Mouse (Mus musculus) midbrain, embryonic 14.5 days (tissue): ENCODE results near the gene Urm1. TPM values are rescaled to one million over a fixed set of nuclear protein-coding genes. Genes with fewer than 3 reads are reported as not detected.

Source experiments
- ATAC-seq: fragments of 200-750 bp; cut with Nextera tagmentation; 2 replicates; pipeline ENCODE4 v1.8.0; 2017; ENCODE audit warnings: moderate number of reproducible peaks, moderate library complexity; ENCODE audit not compliant: low FRiP score, low TSS enrichment
- DNase-seq: peaks from one replicate; pipeline ENCODE4 v3.0.0-alpha.2; 2015
- H3K27ac ChIP-seq: fragments of 300-500 bp; sonication (generic); replicated peaks from 2 replicates; pipeline ENCODE4 v1.5.1; 2014; ENCODE audit warnings: mild to moderate bottlenecking, low read depth, low read length, moderate library complexity
- H3K27me3 ChIP-seq: fragments of 300-500 bp; sonication (generic); 2 replicates; pipeline ENCODE4 v1.6.1; 2014; ENCODE audit warnings: low read length, control low read depth, mixed read lengths; ENCODE audit not compliant: control insufficient read depth, insufficient read depth
- H3K36me3 ChIP-seq: fragments of 300-500 bp; sonication (generic); 2 replicates; pipeline ENCODE4 v1.6.1; 2014; ENCODE audit warnings: low read length, control low read depth; ENCODE audit not compliant: control insufficient read depth, insufficient read depth
- H3K4me1 ChIP-seq: fragments of 300-500 bp; sonication (generic); 2 replicates; pipeline ENCODE4 v1.6.1; 2014; ENCODE audit warnings: mild to moderate bottlenecking, antibody characterized with exemption, low read length, control low read depth; ENCODE audit not compliant: control insufficient read depth, insufficient read depth
- H3K4me2 ChIP-seq: fragments of 300-500 bp; sonication (generic); 2 replicates; pipeline ENCODE4 v1.6.1; 2014; ENCODE audit warnings: mild to moderate bottlenecking, low read length, moderate library complexity
- H3K4me3 ChIP-seq: fragments of 300-500 bp; sonication (generic); replicated peaks from 2 replicates; pipeline ENCODE4 v1.5.1; 2014; ENCODE audit warnings: low read depth, low read length
- H3K9ac ChIP-seq: fragments of 300-500 bp; sonication (generic); replicated peaks from 2 replicates; pipeline ENCODE4 v1.6.1; 2014; ENCODE audit warnings: mild to moderate bottlenecking, low read length, moderate library complexity
- H3K9me3 ChIP-seq: fragments of 300-500 bp; sonication (generic); 2 replicates; pipeline ENCODE4 v1.6.1; 2016; ENCODE audit warnings: low read length, control low read depth, mixed read lengths; ENCODE audit not compliant: control insufficient read depth
- WGBS: fragments of 180-500 bp; shearing (Covaris S2); extraction: QIAGEN DNeasy Blood & Tissue Kit; methylation state at CpG from one replicate; pipeline ENCODE4 v1.1.7; 2014; 5-methylcytosine and 5-hydroxymethylcytosine counted together
- polyA plus RNA-seq: library from polyadenylated mRNA; unstranded; fragments of >200 nt; fragmentation: Nextera tagmentation; extraction: Ambion mirVana; gene quantifications from 2 replicates; pipeline ENCODE4 v1.2.1, GENCODE M21; 2014

The Urm1 gene
- polyA plus RNA-seq, 1 experiment from 2014 or later = 22.4 TPM

DNA sequence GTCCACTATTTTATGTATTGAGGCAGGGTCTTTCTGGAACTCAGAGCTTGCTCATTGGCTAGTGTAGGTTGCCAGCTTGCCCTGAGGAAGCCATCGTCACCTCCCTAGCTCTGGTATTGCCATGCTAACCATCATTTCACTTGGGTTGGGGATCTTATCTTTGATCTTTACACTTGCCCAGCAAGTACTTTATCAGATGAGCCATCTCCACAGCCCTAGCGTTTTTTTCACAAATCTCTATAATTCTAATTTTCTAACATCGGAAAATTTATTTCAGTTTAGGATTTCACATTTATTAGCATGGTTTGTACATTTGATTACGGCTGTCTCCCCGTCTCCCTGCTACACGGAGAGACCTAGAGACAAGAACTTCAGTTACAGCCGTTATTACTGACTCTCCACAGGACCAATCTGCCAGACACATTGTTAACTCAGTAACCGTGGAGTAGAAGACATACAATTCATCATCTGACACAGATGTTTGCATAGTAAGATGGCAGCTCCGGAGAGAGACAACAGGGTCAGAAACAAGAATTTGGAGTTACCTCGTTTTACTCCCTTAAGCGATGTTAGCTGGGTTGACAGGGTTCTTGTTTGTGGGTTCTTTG, 6.5 kb downstream of the Urm1 start:
- no peaks in the 10 kb centered on the region for H3K27me3 ChIP-seq
- H3K4me1 ChIP-seq = peaks cover 10% of the 10 kb centered on the region
- peak overlapping the region; percentile 94 for H3K27ac ChIP-seq
- WGBS = 10% methylated on average over 11 of the region's 11 CpGs
- peak overlapping the region; percentile 66 for H3K4me3 ChIP-seq
- H3K36me3 ChIP-seq = no peaks in the 10 kb centered on the region
- peak overlapping the region; percentile 75 for H3K9ac ChIP-seq
- H3K9me3 ChIP-seq = no peaks in the 10 kb centered on the region
- peak overlapping the region; percentile 79 for H3K4me2 ChIP-seq
- DNase-seq = no peak
- peak; percentile 19; the same call in 1 of the 2 replicates for ATAC-seq

DNA sequence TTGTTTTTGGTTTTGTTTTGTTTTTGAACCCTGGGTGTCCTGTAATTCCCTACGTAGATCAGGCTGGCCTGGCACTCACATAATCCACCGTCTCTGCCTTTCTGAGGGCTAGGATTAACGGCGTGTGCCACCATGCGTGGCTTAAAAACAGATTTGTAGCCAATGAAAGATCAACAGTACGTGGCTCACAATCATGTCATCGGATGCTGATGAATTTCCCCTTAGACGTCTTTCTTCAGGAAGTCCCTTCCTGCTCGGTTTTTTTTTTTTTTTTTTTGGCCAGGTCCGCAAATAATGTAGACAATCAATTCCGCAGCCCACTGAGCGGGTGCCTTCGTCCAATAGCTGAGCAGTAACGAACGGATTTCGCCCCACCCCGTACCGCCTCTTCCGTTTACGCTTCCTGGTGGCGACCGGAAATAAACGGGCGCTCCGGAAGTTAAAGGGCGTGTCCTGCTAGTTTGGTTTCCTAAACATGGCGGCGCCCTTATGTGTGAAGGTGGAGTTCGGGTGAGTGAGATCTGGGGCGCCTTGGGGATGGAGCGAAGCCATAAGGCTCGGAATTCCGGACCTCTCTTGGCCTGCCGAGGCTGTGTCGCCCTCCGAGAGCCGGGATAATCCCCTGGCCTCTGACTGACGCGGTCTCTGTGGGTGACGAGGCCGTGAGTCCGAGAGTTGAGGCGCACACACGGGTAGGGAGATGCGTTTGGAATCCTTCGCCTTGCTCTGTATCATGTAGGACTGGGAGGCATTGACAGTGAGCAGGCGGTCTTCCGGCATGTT, 7.2 kb downstream of the Urm1 start:
- Histone ChIP-seq H3K4me3 (peak overlapping the region; percentile 66), H3K27ac (peak overlapping the region; percentile 94), H3K9me3 (no peaks in the 10 kb centered on the region), H3K4me1 (peaks cover 10% of the 10 kb centered on the region), H3K36me3 (no peaks in the 10 kb centered on the region), H3K27me3 (no peaks in the 10 kb centered on the region), H3K9ac (peak overlapping the region; percentile 75), H3K4me2 (peak overlapping the region; percentile 79)
- under 1% methylated on average over 48 of the region's 48 CpGs for WGBS
- DNase-seq = peak; percentile 98
- ATAC-seq = peak; percentile 96

DNA sequence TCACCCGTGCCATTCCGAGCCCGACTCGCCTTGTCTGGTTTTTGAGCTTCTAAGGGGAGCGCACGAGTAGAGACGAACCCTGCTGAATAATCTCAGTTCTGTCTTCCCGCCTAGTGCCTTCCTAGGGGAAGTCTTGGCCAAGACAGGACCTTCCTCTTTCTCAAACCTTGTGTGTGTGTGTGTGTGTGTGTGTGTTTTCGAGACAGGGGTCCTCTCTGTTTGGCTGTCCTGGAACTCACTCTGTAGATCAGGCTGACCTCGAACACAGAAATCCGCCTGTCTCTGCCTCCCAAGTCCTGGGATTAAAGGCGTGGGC, 7.8 kb downstream of the Urm1 start:
- DNase-seq = no peak
- H3K27me3 ChIP-seq = no peaks in the 10 kb centered on the region
- peak overlapping the region; percentile 66 for H3K4me3 ChIP-seq
- H3K27ac ChIP-seq = no peak overlapping the region
- ATAC-seq = no peak
- H3K4me1 ChIP-seq = peaks cover 10% of the 10 kb centered on the region
- peak overlapping the region; percentile 76 for H3K4me2 ChIP-seq
- peak overlapping the region; percentile 57 for H3K9ac ChIP-seq
- WGBS = 3% methylated on average over 12 of the region's 12 CpGs
- peaks cover under 1% of the 10 kb centered on the region; the same call in 1 of the 2 replicates for H3K36me3 ChIP-seq
- no peaks in the 10 kb centered on the region for H3K9me3 ChIP-seq

DNA sequence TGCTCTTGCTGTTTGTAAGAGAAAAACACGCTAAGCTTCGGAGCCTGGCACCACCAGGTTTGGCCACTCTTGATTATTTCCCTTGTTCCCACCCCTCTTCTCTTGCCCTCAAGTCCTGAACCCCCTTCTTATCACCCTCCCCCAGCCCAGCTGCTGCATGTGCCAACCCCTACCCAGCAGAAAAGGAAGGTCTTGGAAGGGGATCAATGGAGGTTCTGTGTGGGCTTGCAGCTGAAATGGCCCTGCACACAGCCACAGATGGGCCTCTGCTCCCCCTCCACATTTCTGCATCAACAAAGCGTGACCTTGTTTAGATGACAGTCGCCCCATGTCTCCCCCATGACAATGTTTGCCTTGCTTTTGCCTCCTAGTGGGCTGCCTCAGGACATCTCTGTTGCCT, 11.2 kb downstream of the Urm1 start:
- Histone ChIP-seq H3K27me3 (no peaks in the 10 kb centered on the region), H3K27ac (no peak overlapping the region), H3K36me3 (peaks cover 16% of the 10 kb centered on the region; the same call in 1 of the 2 replicates), H3K4me1 (peaks cover 19% of the 10 kb centered on the region), H3K9me3 (no peaks in the 10 kb centered on the region), H3K4me2 (no peak overlapping the region), H3K9ac (no peak overlapping the region), H3K4me3 (no peak overlapping the region)
- WGBS = 89% methylated on average over 4 of the region's 4 CpGs
- no peak for DNase-seq
- no peak for ATAC-seq

DNA sequence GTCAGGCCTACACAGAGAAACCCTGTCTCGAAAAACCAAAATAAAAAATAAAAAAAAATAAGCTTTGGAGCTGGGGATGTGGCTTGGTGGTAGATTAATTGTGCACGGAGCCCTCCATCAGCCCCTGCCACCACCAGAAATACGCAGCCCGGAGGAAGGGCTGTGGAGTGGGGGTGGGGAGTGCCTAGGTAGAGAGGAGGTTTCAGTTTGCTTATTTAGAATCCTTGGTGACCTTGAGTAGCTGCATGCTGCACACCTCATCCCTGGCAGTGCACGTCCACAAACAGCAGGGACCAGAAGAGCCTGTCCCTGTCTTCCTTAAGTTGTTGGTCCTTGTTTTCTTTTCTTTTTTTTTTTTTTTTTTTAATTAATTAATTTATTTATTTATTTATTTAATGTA, 13.9 kb downstream of the Urm1 start:
- H3K27me3 ChIP-seq = no peaks in the 10 kb centered on the region
- DNase-seq (no peak), ATAC-seq (no peak)
- H3K27ac ChIP-seq = no peak overlapping the region
- H3K9me3 ChIP-seq = no peaks in the 10 kb centered on the region
- no peak overlapping the region for H3K9ac ChIP-seq
- H3K4me2 ChIP-seq = no peak overlapping the region
- H3K4me3 ChIP-seq = no peak overlapping the region
- H3K36me3 ChIP-seq = peaks cover 16% of the 10 kb centered on the region; the same call in 1 of the 2 replicates
- peaks cover 12% of the 10 kb centered on the region; the same call in 1 of the 2 replicates for H3K4me1 ChIP-seq
- 97% methylated on average over 5 of the region's 5 CpGs for WGBS

DNA sequence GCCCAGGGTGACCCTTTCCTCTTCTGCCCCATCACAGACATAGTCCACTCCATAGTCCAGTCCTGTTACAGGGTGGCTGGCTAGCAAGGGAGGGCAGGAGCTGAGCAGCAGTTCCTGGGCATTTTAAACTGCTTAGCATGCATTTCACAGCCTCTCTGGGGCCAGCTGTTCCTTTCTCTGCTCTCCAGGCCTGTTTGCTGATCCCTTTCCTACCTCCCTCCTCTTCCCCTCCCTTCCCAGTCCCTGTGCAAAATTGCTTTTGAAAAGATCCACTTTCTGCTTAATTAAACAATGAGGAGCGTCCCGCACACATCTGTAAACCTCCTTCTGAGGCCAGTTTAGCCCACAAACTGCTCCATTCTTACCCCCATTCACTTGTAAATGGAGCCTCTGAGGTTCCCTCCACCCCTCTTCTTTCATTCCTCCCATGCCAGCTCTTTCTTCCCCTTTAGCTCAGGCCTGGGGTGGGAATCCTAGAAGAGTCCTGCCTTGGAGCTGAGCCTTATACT, 15.6 kb downstream of the Urm1 start:
- Histone ChIP-seq H3K9me3 (no peaks in the 10 kb centered on the region), H3K4me3 (no peak overlapping the region), H3K27ac (peak overlapping the region; percentile 74), H3K4me1 (peaks cover 26% of the 10 kb centered on the region), H3K4me2 (peak overlapping the region; percentile 25), H3K9ac (peak overlapping the region; percentile 16; the same call in 1 of the 2 replicates), H3K36me3 (peaks cover 16% of the 10 kb centered on the region; the same call in 1 of the 2 replicates), H3K27me3 (no peaks in the 10 kb centered on the region)
- WGBS = 0% methylated on average over 2 of the region's 2 CpGs
- DNase-seq = peak; percentile 57
- ATAC-seq = peak; percentile 47; the same call in 1 of the 2 replicates

DNA sequence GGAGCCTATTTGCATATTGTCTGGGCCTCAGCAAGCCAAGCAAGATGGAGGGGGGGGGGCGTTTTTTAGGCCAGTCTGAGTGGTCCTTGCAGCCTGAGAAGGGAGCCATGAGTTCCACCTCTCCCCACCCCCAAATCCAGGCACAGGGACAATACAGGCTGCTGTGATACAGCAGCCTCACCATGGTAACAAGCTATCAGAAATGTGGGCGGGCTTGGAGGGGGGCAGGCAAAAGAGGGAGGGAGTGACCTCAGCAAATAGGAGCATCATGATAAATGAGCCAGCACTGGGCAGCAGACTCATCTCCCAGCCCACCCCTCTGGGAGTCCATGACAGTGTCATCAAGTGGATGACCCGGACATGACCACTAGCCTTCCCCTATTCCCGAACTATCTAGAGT, 19.6 kb downstream of the Urm1 start:
- DNase-seq = peak; percentile 73
- Histone ChIP-seq H3K36me3 (peaks cover 22% of the 10 kb centered on the region), H3K4me2 (no peak overlapping the region), H3K9ac (peak overlapping the region; percentile 1; the same call in 1 of the 2 replicates), H3K27ac (peak overlapping the region; percentile 73), H3K9me3 (no peaks in the 10 kb centered on the region), H3K4me1 (peaks cover 45% of the 10 kb centered on the region), H3K27me3 (no peaks in the 10 kb centered on the region), H3K4me3 (no peak overlapping the region)
- peak; percentile 77 for ATAC-seq
- 6% methylated on average over 4 of the region's 4 CpGs for WGBS

DNA sequence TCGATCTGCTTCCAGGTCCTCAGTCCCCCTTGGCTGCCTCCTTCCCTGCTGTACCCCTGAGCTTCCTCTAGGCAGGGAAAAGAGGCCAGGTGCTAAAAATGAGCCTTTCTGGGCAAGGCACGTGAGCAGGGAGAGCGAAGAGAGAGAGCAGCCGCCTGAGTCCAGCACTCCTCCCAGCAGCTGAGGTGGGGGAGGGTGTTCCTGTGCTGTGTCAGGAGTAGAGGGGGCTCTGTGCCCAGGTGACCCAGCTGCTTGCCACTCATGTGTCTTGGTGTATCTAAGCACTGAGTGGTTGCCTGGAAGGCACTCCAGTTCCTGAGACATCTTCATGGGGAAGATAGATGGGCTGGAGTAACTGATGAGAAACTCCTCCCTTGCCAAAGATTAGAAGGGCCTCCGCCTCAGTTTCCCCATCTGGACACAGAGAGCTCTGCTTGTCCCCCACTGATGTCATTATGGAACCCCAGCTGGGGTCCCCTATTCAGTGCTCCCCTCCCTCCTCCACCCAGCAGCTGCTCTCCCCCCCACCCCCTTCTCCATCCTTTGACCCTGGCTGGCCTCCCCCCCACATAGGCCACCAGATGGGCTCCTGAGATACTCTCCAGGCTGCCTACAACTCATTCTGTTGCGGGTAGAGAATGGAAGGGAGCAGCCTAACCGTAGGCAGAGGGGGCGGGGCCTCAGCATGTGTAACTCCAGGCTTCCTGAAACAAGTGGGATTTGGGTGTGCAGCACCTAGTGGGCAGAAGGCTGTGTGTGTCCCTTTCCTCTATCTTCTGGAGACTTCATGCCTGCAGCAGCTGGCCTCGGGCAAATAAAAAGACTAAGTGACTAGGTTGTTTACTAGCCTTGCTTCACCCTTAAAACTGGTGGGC, 23.6 kb downstream of the Urm1 start:
- H3K9me3 ChIP-seq = no peaks in the 10 kb centered on the region
- H3K4me1 ChIP-seq = peaks cover 50% of the 10 kb centered on the region
- ATAC-seq = no peak
- H3K27ac ChIP-seq = peak overlapping the region; percentile 96
- WGBS = 11% methylated on average over 9 of the region's 9 CpGs
- H3K4me3 ChIP-seq = no peak overlapping the region
- H3K9ac ChIP-seq = no peak overlapping the region
- H3K4me2 ChIP-seq = peak overlapping the region; percentile 83
- no peaks in the 10 kb centered on the region for H3K27me3 ChIP-seq
- peaks cover 16% of the 10 kb centered on the region for H3K36me3 ChIP-seq
- peak; percentile 62 for DNase-seq
